Mouse (Mus musculus): ENCODE data around the gene Slc25a28. TPM values are rescaled to one million over a fixed set of nuclear protein-coding genes. Genes with fewer than 3 reads are reported as not detected.

Slc25a28 gene
- polyA plus RNA-seq, 1 experiment = 73.8 TPM

- no peak for TF ChIP-seq CTCF (IDR thresholded peaks at IDR 0.05; ENCODE audit: borderline replicate concordance, extremely low read depth, insufficient read depth, insufficient read length)
- TF ChIP-seq POLR2A (IDR thresholded peaks at IDR 0.05; ENCODE audit: borderline replicate concordance, extremely low read depth, insufficient read depth, insufficient read length, poor library complexity, severe bottlenecking) = no peak
- DNase-seq (ENCODE audit: low read depth) = no peak
Measured at GRCm38 (mm10) chr19:43659632-43660031, 15.0 kb downstream of the Slc25a28 start.

- peak; percentile 90 for DNase-seq (ENCODE audit: low read depth)
- TF ChIP-seq POLR2A (IDR thresholded peaks at IDR 0.05; ENCODE audit: borderline replicate concordance, extremely low read depth, insufficient read depth, insufficient read length, poor library complexity, severe bottlenecking) (no peak), CTCF (IDR thresholded peaks at IDR 0.05; ENCODE audit: borderline replicate concordance, extremely low read depth, insufficient read depth, insufficient read length) (peak; percentile 91)
Measured at GRCm38 (mm10) chr19:43655735-43656492, 18.8 kb downstream of the Slc25a28 start.

GRCm38 (mm10) chr19:43651241-43651785 is 23.4 kb downstream of the Slc25a28 start:
- TF ChIP-seq POLR2A (IDR thresholded peaks at IDR 0.05; ENCODE audit: borderline replicate concordance, extremely low read depth, insufficient read depth, insufficient read length, poor library complexity, severe bottlenecking) (no peak), CTCF (IDR thresholded peaks at IDR 0.05; ENCODE audit: borderline replicate concordance, extremely low read depth, insufficient read depth, insufficient read length) (no peak)
- DNase-seq (ENCODE audit: low read depth) = no peak

GRCm38 (mm10) chr19:43648343-43648742 is 26.3 kb downstream of the Slc25a28 start:
- TF ChIP-seq POLR2A (IDR thresholded peaks at IDR 0.05; ENCODE audit: borderline replicate concordance, extremely low read depth, insufficient read depth, insufficient read length, poor library complexity, severe bottlenecking) (no peak), CTCF (IDR thresholded peaks at IDR 0.05; ENCODE audit: borderline replicate concordance, extremely low read depth, insufficient read depth, insufficient read length) (no peak)
- DNase-seq (ENCODE audit: low read depth) = no peak

- TF ChIP-seq POLR2A (IDR thresholded peaks at IDR 0.05; ENCODE audit: borderline replicate concordance, extremely low read depth, insufficient read depth, insufficient read length, poor library complexity, severe bottlenecking) (no peak), CTCF (IDR thresholded peaks at IDR 0.05; ENCODE audit: borderline replicate concordance, extremely low read depth, insufficient read depth, insufficient read length) (no peak)
- no peak for DNase-seq (ENCODE audit: low read depth)
Measured at GRCm38 (mm10) chr19:43647261-43647660, 27.4 kb downstream of the Slc25a28 start.

- DNase-seq (ENCODE audit: low read depth) = no peak
- no peak for TF ChIP-seq CTCF (IDR thresholded peaks at IDR 0.05; ENCODE audit: borderline replicate concordance, extremely low read depth, insufficient read depth, insufficient read length)
- no peak for TF ChIP-seq POLR2A (IDR thresholded peaks at IDR 0.05; ENCODE audit: borderline replicate concordance, extremely low read depth, insufficient read depth, insufficient read length, poor library complexity, severe bottlenecking)
Measured at GRCm38 (mm10) chr19:43646852-43647251, 27.8 kb downstream of the Slc25a28 start.

GRCm38 (mm10) chr19:43645508-43645907 is 29.2 kb downstream of the Slc25a28 start:
- TF ChIP-seq POLR2A (IDR thresholded peaks at IDR 0.05; ENCODE audit: borderline replicate concordance, extremely low read depth, insufficient read depth, insufficient read length, poor library complexity, severe bottlenecking) (no peak), CTCF (IDR thresholded peaks at IDR 0.05; ENCODE audit: borderline replicate concordance, extremely low read depth, insufficient read depth, insufficient read length) (no peak)
- DNase-seq (ENCODE audit: low read depth) = no peak

GRCm38 (mm10) chr19:43642843-43643242 is 31.8 kb downstream of the Slc25a28 start:
- TF ChIP-seq POLR2A (IDR thresholded peaks at IDR 0.05; ENCODE audit: borderline replicate concordance, extremely low read depth, insufficient read depth, insufficient read length, poor library complexity, severe bottlenecking) (no peak), CTCF (IDR thresholded peaks at IDR 0.05; ENCODE audit: borderline replicate concordance, extremely low read depth, insufficient read depth, insufficient read length) (no peak)
- no peak for DNase-seq (ENCODE audit: low read depth)

- no peak for TF ChIP-seq CTCF (IDR thresholded peaks at IDR 0.05; ENCODE audit: borderline replicate concordance, extremely low read depth, insufficient read depth, insufficient read length)
- no peak for TF ChIP-seq POLR2A (IDR thresholded peaks at IDR 0.05; ENCODE audit: borderline replicate concordance, extremely low read depth, insufficient read depth, insufficient read length, poor library complexity, severe bottlenecking)
- no peak for DNase-seq (ENCODE audit: low read depth)
Measured at GRCm38 (mm10) chr19:43641833-43642232, 32.8 kb downstream of the Slc25a28 start.

GRCm38 (mm10) chr19:43630466-43631251 is 44.0 kb downstream of the Slc25a28 start:
- TF ChIP-seq CTCF (IDR thresholded peaks at IDR 0.05; ENCODE audit: borderline replicate concordance, extremely low read depth, insufficient read depth, insufficient read length) (peak; percentile 91), POLR2A (IDR thresholded peaks at IDR 0.05; ENCODE audit: borderline replicate concordance, extremely low read depth, insufficient read depth, insufficient read length, poor library complexity, severe bottlenecking) (no peak)

GRCm38 (mm10) chr19:43629088-43629487 is 45.6 kb downstream of the Slc25a28 start:
- peak; percentile 28 for DNase-seq (ENCODE audit: low read depth)
- TF ChIP-seq POLR2A (IDR thresholded peaks at IDR 0.05; ENCODE audit: borderline replicate concordance, extremely low read depth, insufficient read depth, insufficient read length, poor library complexity, severe bottlenecking) (no peak), CTCF (IDR thresholded peaks at IDR 0.05; ENCODE audit: borderline replicate concordance, extremely low read depth, insufficient read depth, insufficient read length) (no peak)

More at GRCm38 (mm10) chr19:43630466-43631251, 44.0 kb downstream of the Slc25a28 start:
- peak; percentile 88 for DNase-seq (ENCODE audit: low read depth)

All from brain, embryonic 14.5 days (tissue).